Mouse (Mus musculus): ENCODE measurements around the gene Cdk5r2. TPM values are rescaled to one million over a fixed set of nuclear protein-coding genes. Genes with fewer than 3 reads are reported as not detected.

Cdk5r2 gene
- total and polyA plus RNA-seq, 3 experiments, result 0.04 to 0.24 TPM; not detected in 1

DNA sequence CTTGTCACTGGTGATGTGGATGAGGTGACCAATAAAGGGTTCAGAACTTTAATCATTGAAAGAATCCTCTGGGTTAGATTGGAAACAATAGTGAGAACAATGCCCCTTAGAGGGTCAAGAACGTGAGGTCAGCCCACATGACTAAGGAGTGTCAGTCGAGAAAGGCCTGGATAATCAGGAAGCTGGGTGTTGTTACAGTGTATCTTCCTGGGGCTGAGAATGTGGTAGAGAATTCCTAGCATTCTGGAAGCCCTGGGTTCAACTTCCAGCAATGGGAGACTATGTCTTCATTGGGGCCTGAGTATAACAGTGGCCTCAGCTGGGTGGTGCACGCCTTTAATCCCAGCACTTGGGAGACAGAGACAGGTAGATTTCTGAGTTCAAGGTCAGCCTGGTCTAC, 22.5 kb downstream of the Cdk5r2 start:
- no peak overlapping the region for H3K4me3 ChIP-seq (replicated peaks in 1 of 3; ENCODE audit: low read depth in 2 of 3, low read length in 2 of 3, poor library complexity in 1 of 3)
- dilution Hi-C loops (cut with MboI; ENCODE audit: extremely low pct_ligation_motif_present, extremely low pct_unique_long_range_greater_than_20kb, low sequenced_read_pairs), result no loop called here
- no peak overlapping the region for H3K9ac ChIP-seq (ENCODE audit: insufficient read depth, low read depth)
- H3K4me1 ChIP-seq (ENCODE audit: control insufficient read depth in 1 of 2, insufficient read depth in 2 of 2), result peaks cover 2 to 5% of the 10 kb centered on the region in 2 experiments; a peak in 2 of 4 replicates
- no peaks in the 10 kb centered on the region for H3K79me2 ChIP-seq (replicated peaks; ENCODE audit: control insufficient read depth, extremely low read depth, insufficient read depth, poor library complexity, severe bottlenecking)
- in situ Hi-C loops (cut with MboI; ENCODE audit: low pct_ligation_motif_present, low pct_unique_long_range_greater_than_20kb, low sequenced_read_pairs), result no loop called here
- H3K9me3 ChIP-seq (replicated peaks; ENCODE audit: low read length), result peaks cover under 1% of the 10 kb centered on the region
- H3K27ac ChIP-seq (ENCODE audit: insufficient read depth, low read depth), result no peak overlapping the region
- TF ChIP-seq TBP (conservative IDR thresholded peaks at IDR 0.05; ENCODE audit: low read depth, low read length) (no peak), ZNF384 (IDR thresholded peaks at IDR 0.05; ENCODE audit: low read depth, low read length) (no peak), IRF4 (IDR thresholded peaks at IDR 0.05; ENCODE audit: low read depth, low read length) (no peak), RAD21 (IDR thresholded peaks at IDR 0.05; ENCODE audit: low read depth, low read length) (no peak)
- no peaks in the 10 kb centered on the region for H3K36me3 ChIP-seq (replicated peaks in 1 of 2; ENCODE audit: control insufficient read depth in 1 of 2, insufficient read depth in 1 of 2, low read length in 1 of 2)
- DNase-seq (ENCODE audit: extremely low read depth), result no peak
- no peak overlapping the region for H3K4me2 ChIP-seq (ENCODE audit: insufficient read depth, low read depth, poor library complexity, severe bottlenecking)
- peaks cover 56% of the 10 kb centered on the region for H3K27me3 ChIP-seq (replicated peaks)

DNA sequence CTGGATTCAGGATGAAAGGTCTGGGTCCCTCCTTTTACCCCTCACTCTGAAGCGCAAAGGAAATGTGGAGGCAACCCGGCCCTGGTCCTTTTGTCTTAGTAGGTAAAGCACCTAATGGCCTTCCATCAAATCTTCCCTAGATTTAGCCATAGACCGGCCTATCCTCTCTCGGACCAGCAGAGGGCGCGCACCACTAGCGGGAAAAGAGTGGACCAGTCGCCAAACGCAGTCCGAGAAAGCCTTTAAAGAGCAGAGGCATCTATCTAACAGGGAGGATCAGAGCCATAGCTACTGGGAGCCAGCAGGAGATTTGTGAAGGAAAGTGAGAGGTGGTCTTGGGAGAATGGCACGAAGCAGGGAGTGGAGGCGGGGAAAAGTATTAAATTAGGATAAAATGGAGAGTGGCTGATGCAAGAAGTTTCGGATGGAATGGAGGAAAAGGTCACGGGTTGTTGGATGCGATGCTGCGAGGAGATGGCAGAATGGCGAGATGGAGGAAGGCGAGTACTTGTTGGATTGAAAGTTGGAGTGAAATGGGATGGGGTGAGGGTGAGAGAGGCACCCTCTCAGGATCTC, 26.1 kb downstream of the Cdk5r2 start:
- in situ Hi-C loops (cut with MboI; ENCODE audit: low pct_ligation_motif_present, low pct_unique_long_range_greater_than_20kb, low sequenced_read_pairs), result no loop called here
- H3K4me3 ChIP-seq (replicated peaks in 1 of 3; ENCODE audit: low read depth in 2 of 3, low read length in 2 of 3, poor library complexity in 1 of 3), result no peak overlapping the region
- no peak overlapping the region for H3K27ac ChIP-seq (ENCODE audit: insufficient read depth, low read depth)
- dilution Hi-C loops (cut with MboI; ENCODE audit: extremely low pct_ligation_motif_present, extremely low pct_unique_long_range_greater_than_20kb, low sequenced_read_pairs), result no loop called here
- no peak overlapping the region for H3K4me2 ChIP-seq (ENCODE audit: insufficient read depth, low read depth, poor library complexity, severe bottlenecking)
- H3K36me3 ChIP-seq (replicated peaks in 1 of 2; ENCODE audit: control insufficient read depth in 1 of 2, insufficient read depth in 1 of 2, low read length in 1 of 2), result no peaks in the 10 kb centered on the region
- H3K4me1 ChIP-seq (ENCODE audit: control insufficient read depth in 1 of 2, insufficient read depth in 2 of 2), result peaks cover 2 to 5% of the 10 kb centered on the region in 2 experiments; a peak in 2 of 4 replicates
- DNase-seq (ENCODE audit: extremely low read depth), result peak; percentile 75
- peak; percentile 87 for TF ChIP-seq SMC3 (IDR thresholded peaks at IDR 0.05; ENCODE audit: low read depth, low read length)
- peak; percentile 56 to 94 for TF ChIP-seq CTCF (conservative IDR thresholded peaks at IDR 0.05 in 1 of 2, IDR thresholded peaks at IDR 0.05 in 1 of 2; ENCODE audit: low read depth in 2 of 2, low read length in 2 of 2)
- no peak for TF ChIP-seq TCF12 (IDR thresholded peaks at IDR 0.05; ENCODE audit: low read depth, low read length)
- TF ChIP-seq RAD21 (IDR thresholded peaks at IDR 0.05; ENCODE audit: low read depth, low read length), result peak; percentile 91
- peaks cover 26% of the 10 kb centered on the region for H3K9me3 ChIP-seq (replicated peaks; ENCODE audit: low read length)
- H3K79me2 ChIP-seq (replicated peaks; ENCODE audit: control insufficient read depth, extremely low read depth, insufficient read depth, poor library complexity, severe bottlenecking), result no peaks in the 10 kb centered on the region
- no peak overlapping the region for H3K9ac ChIP-seq (ENCODE audit: insufficient read depth, low read depth)
- peaks cover 44% of the 10 kb centered on the region for H3K27me3 ChIP-seq (replicated peaks)

DNA sequence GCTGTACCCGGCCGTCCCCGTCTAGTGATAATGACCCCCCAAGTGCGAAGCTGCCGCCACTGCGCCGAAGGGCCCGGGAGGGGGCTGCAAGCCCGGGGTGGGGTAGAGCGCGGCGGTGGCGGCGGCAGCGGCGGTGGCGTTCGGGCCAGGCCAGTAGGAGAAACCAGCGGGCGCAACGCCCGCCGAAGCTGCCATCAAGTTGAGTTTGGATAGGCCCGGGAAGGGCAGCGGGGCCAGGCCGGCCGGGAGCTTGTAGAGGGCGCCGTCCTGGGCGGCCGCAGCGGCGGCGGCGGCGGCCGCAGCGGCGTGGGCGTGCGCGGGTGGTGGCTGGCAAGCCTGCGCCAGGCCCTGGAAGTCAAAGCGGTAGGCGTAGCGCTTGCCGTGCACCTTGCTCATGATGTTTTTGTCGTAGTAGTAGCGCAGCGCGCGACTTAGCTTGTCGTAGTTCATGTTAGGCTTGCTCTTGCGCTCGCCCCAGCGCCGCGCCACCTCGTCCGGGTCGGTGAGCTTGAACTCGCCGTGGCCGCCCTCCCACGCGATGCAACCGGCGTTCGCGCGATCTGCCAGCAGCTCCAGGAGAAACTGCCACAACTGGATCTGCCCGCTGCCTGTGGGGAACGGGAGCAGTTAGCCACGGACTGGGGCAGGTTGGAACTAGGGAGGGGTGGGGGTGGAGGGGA, 27.5 kb downstream of the Cdk5r2 start:
- peaks cover 2 to 5% of the 10 kb centered on the region in 2 experiments; a peak in 2 of 4 replicates for H3K4me1 ChIP-seq (ENCODE audit: control insufficient read depth in 1 of 2, insufficient read depth in 2 of 2)
- no peak overlapping the region for H3K27ac ChIP-seq (ENCODE audit: insufficient read depth, low read depth)
- no peak overlapping the region for H3K4me3 ChIP-seq (replicated peaks in 1 of 3; ENCODE audit: low read depth in 2 of 3, low read length in 2 of 3, poor library complexity in 1 of 3)
- in situ Hi-C loops (cut with MboI; ENCODE audit: low pct_ligation_motif_present, low pct_unique_long_range_greater_than_20kb, low sequenced_read_pairs), result no loop called here
- dilution Hi-C loops (cut with MboI; ENCODE audit: extremely low pct_ligation_motif_present, extremely low pct_unique_long_range_greater_than_20kb, low sequenced_read_pairs), result no loop called here
- TF ChIP-seq IRF4 (IDR thresholded peaks at IDR 0.05; ENCODE audit: low read depth, low read length) (no peak), MXI1 (IDR thresholded peaks at IDR 0.05; ENCODE audit: low read depth, low read length) (no peak), E2F4 (IDR thresholded peaks at IDR 0.05; ENCODE audit: insufficient replicate concordance, low read depth, low read length) (no peak), JUND (conservative IDR thresholded peaks at IDR 0.05; ENCODE audit: low read depth, low read length) (no peak), HCFC1 (IDR thresholded peaks at IDR 0.05; ENCODE audit: low read depth, low read length) (no peak), UBTF (IDR thresholded peaks at IDR 0.05; ENCODE audit: low read depth, low read length) (no peak), TCF12 (IDR thresholded peaks at IDR 0.05; ENCODE audit: low read depth, low read length) (no peak), CTCF (conservative IDR thresholded peaks at IDR 0.05 in 1 of 2, IDR thresholded peaks at IDR 0.05 in 1 of 2; ENCODE audit: low read depth in 2 of 2, low read length in 2 of 2) (no peak), CHD1 (IDR thresholded peaks at IDR 0.05; ENCODE audit: low read depth, low read length) (no peak), ZMIZ1 (IDR thresholded peaks at IDR 0.05; ENCODE audit: low read depth, low read length) (no peak), EP300 (IDR thresholded peaks at IDR 0.05; ENCODE audit: low read length) (no peak), USF1 (IDR thresholded peaks at IDR 0.05; ENCODE audit: low read depth, low read length) (no peak)
- peaks cover 44% of the 10 kb centered on the region for H3K27me3 ChIP-seq (replicated peaks)
- DNase-seq (ENCODE audit: extremely low read depth), result no peak
- no peaks in the 10 kb centered on the region for H3K36me3 ChIP-seq (replicated peaks in 1 of 2; ENCODE audit: control insufficient read depth in 1 of 2, insufficient read depth in 1 of 2, low read length in 1 of 2)
- H3K9me3 ChIP-seq (replicated peaks; ENCODE audit: low read length), result peaks cover 26% of the 10 kb centered on the region
- no peak overlapping the region for H3K4me2 ChIP-seq (ENCODE audit: insufficient read depth, low read depth, poor library complexity, severe bottlenecking)
- H3K9ac ChIP-seq (ENCODE audit: insufficient read depth, low read depth), result no peak overlapping the region
- H3K79me2 ChIP-seq (replicated peaks; ENCODE audit: control insufficient read depth, extremely low read depth, insufficient read depth, poor library complexity, severe bottlenecking), result no peaks in the 10 kb centered on the region
